8 mouse cellular contexts compared by ENCODE assay signal in the genomic region with DNA sequence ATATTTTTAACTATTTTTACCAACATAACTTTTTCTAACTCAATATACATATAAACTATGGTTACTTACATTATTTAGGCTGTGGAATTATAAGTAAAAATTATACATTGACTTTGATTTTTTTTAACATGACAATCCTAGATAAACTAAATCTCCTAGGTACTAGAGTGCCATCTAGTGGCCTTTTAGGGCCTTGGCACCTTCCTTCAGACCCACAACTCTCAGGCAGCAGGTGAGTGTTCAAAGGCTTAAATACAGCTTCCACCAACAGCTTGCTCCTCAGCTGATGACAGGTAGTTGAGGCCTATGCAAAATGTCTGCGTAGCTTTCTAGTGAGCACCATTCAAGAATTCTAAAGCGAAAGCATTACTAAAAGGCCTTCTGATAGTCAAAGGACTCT. TPM values are rescaled to one million over a fixed set of nuclear protein-coding genes. Genes with fewer than 3 reads are reported as not detected.
DNase-seq lines count a peak whose midpoint lies in the region; ATAC-seq and TF ChIP-seq lines count a peak whose summit lies in the region.

No protein-coding gene starts in this region.

- H3K36me3 ChIP-seq in hindbrain, postnatal 0 days (ENCODE audit: insufficient read depth, low read length), result peaks cover 28% of the 10 kb centered on the region
- peaks cover under 1% of the 10 kb centered on the region for H3K36me3 ChIP-seq in hindbrain, embryonic 16.5 days (ENCODE audit: control insufficient read depth, insufficient read depth, low read length)

- no peak overlapping the region for H3K9ac ChIP-seq in hindbrain, postnatal 0 days (replicated peaks; ENCODE audit: low read length)
- H3K9ac ChIP-seq in hindbrain, embryonic 16.5 days (ENCODE audit: low read depth, low read length), result no peak overlapping the region

- no peaks in the 10 kb centered on the region for H3K27me3 ChIP-seq in hindbrain, postnatal 0 days (ENCODE audit: insufficient read depth, low read length)
- no peaks in the 10 kb centered on the region for H3K27me3 ChIP-seq in hindbrain, embryonic 16.5 days (replicated peaks; ENCODE audit: control insufficient read depth, insufficient read depth, low read length)

- H3K4me2 ChIP-seq in hindbrain, postnatal 0 days (ENCODE audit: low read depth, low read length), result no peak overlapping the region
- no peak overlapping the region for H3K4me2 ChIP-seq in hindbrain, embryonic 16.5 days (ENCODE audit: low read length)

- peak; percentile 78 for TF ChIP-seq CTCF in hindbrain, postnatal 0 days (IDR thresholded peaks at IDR 0.05; ENCODE audit: low read depth)

- H3K4me1 ChIP-seq in hindbrain, postnatal 0 days (ENCODE audit: insufficient read depth, low read length), result no peaks in the 10 kb centered on the region
- H3K4me1 ChIP-seq in hindbrain, embryonic 16.5 days (ENCODE audit: control insufficient read depth, insufficient read depth, low read depth, low read length), result no peaks in the 10 kb centered on the region

- no peak overlapping the region for H3K27ac ChIP-seq in hindbrain, postnatal 0 days
- H3K27ac ChIP-seq in hindbrain, embryonic 16.5 days (ENCODE audit: low read depth, low read length), result no peak overlapping the region

- peak; percentile 82 for DNase-seq in hindbrain, postnatal 0 days (ENCODE audit: low spot score)
- peak; percentile 19 to 44 for DNase-seq in CD8-positive naive resting alpha-beta T cell, adult 2 months (ENCODE audit: low read depth in 2 of 2, low spot score in 2 of 2)
- peak; percentile 51 for DNase-seq in T-cell, adult 2 months (ENCODE audit: low spot score)
- peak; percentile 39 for DNase-seq in lung, postnatal 14 days
- peak; percentile 20 to 49 for DNase-seq in thymus, postnatal 10 days (ENCODE audit: low spot score in 2 of 2)
- no peak for DNase-seq in frontal cortex, postnatal 14 days (ENCODE audit: low spot score in 2 of 2)

- no peaks in the 10 kb centered on the region for H3K9me3 ChIP-seq in hindbrain, postnatal 0 days (ENCODE audit: low read length)
- no peaks in the 10 kb centered on the region for H3K9me3 ChIP-seq in hindbrain, embryonic 16.5 days (ENCODE audit: control insufficient read depth, low read length)

- ATAC-seq in hindbrain, postnatal 0 days, result 0 out of 2 replicates have a peak, but pooled peaks have one; percentile 27
- ATAC-seq in hindbrain, embryonic 16.5 days, result no peak
- peak; percentile 92 for ATAC-seq in granulocyte monocyte progenitor cell, adult 5-6 weeks (replicated peaks; ENCODE audit: poor library complexity, severe bottlenecking)

- 71% methylated on average over 2 of the region's 2 CpGs for WGBS in hindbrain, postnatal 0 days
- WGBS in hindbrain, embryonic 16.5 days, result 67% methylated on average over 2 of the region's 2 CpGs

- H3K4me3 ChIP-seq in hindbrain, postnatal 0 days (ENCODE audit: low read length), result no peak overlapping the region
- no peak overlapping the region for H3K4me3 ChIP-seq in hindbrain, embryonic 16.5 days (ENCODE audit: low read length)

RNA-seq across cellular contexts. Expression of a gene that starts 10.1 kb away (rescaled TPM):
- 20.1 and 33.0 TPM in 2 replicates for total RNA-seq in hindbrain, postnatal 0 days (2014; rRNA removed)
- 56.3 and 62.5 TPM in 2 replicates for polyA plus RNA-seq in hindbrain, postnatal 0 days (2015; fragmentation: Nextera tagmentation; extraction: Ambion mirVana)
- polyA plus RNA-seq in hindbrain, embryonic 16.5 days (2015; fragmentation: Nextera tagmentation; extraction: Ambion mirVana), result 57.7 and 60.1 TPM in 2 replicates
- 39.6 and 50.4 TPM in 2 replicates for total RNA-seq in granulocyte monocyte progenitor cell, adult 5-6 weeks (2014; fragmentation: Nextera tagmentation)
- total RNA-seq in granulocyte monocyte progenitor cell, adult 5-6 weeks (2017), result 38.6 and 40.5 TPM in 2 replicates

RNA-seq across cellular contexts. Expression of a gene that starts 54.0 kb away (rescaled TPM):
- total RNA-seq in hindbrain, postnatal 0 days (2014; rRNA removed), result 47.6 and 62.6 TPM in 2 replicates
- 31.5 and 32.3 TPM in 2 replicates for polyA plus RNA-seq in hindbrain, postnatal 0 days (2015; fragmentation: Nextera tagmentation; extraction: Ambion mirVana)
- 30.2 and 34.3 TPM in 2 replicates for polyA plus RNA-seq in hindbrain, embryonic 16.5 days (2015; fragmentation: Nextera tagmentation; extraction: Ambion mirVana)
- 28.2 and 36.4 TPM in 2 replicates for total RNA-seq in granulocyte monocyte progenitor cell, adult 5-6 weeks (2014; fragmentation: Nextera tagmentation)
- total RNA-seq in granulocyte monocyte progenitor cell, adult 5-6 weeks (2017), result 42.3 and 45.7 TPM in 2 replicates

RNA-seq across cellular contexts. Expression of a gene that starts 55.8 kb away (rescaled TPM):
- 87.8 and 92.3 TPM in 2 replicates for total RNA-seq in hindbrain, postnatal 0 days (2014; rRNA removed)
- 55.9 and 59.4 TPM in 2 replicates for polyA plus RNA-seq in hindbrain, postnatal 0 days (2015; fragmentation: Nextera tagmentation; extraction: Ambion mirVana)
- polyA plus RNA-seq in hindbrain, embryonic 16.5 days (2015; fragmentation: Nextera tagmentation; extraction: Ambion mirVana), result 56.5 and 62.5 TPM in 2 replicates
- 61.1 and 70.8 TPM in 2 replicates for total RNA-seq in granulocyte monocyte progenitor cell, adult 5-6 weeks (2014; fragmentation: Nextera tagmentation)
- 75.0 and 81.3 TPM in 2 replicates for total RNA-seq in granulocyte monocyte progenitor cell, adult 5-6 weeks (2017)

Comparison
In these comparisons a context has a peak if more than half of its experiments do, and no peak if none do; other contexts are left out.
1. DNase-seq: peak in hindbrain, postnatal 0 days (single experiment), CD8-positive naive resting alpha-beta T cell, adult 2 months (2 of 2), T-cell, adult 2 months (single experiment), lung, postnatal 14 days (single experiment) and thymus, postnatal 10 days (2 of 2); none in frontal cortex, postnatal 14 days (0 of 2).